Mouse (Mus musculus): ENCODE data around the gene Olfr1202.

The Olfr1202 gene

DNA sequence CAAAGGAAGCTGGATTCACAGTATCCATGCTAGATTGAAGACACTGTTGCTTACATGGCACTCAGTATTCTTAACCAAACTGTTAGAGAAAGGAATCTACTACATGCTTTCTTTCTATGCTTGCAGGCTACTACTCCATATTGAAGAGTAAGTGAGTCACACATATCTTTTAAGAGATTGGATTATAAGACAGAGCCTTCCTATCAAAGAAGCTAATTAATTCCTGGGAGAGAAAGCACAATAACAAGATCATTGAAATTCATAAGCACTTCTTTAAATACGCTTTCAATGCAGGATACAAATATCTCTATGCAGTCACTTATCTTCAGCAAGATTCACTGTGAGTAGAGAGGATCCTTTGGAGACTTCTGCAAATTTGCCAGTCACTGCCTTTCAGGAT, at the start of gene Olfr1202:
Gene Olfr1202 (plus strand): TSS at position 301 of the 400 bp plus-strand sequence.
- no peak for DNase-seq

DNA sequence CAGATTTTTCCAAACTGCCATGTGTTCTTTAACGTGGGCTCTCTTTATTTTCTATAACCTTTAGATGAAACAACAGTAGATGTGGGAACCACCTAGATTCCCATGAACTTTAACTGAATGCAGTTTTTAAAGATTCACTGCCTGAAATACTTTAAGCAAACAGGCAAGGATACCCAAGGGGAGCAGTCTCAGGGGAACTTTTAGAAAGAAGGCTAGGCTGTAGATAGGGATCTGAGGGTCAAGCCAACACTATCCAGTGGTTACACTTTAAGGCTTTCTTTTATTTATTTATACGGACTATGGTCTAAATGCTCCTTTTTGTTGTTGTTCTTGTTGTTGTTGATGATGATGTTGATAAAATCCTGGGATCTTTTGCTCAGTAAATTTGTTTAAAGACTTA, 43.9 kb upstream of the Olfr1202 start, which contains the start of gene Olfr1200:
Gene Olfr1200 (minus strand): TSS at position 101 of the 400 bp plus-strand sequence.
- DNase-seq: no peak

DNA sequence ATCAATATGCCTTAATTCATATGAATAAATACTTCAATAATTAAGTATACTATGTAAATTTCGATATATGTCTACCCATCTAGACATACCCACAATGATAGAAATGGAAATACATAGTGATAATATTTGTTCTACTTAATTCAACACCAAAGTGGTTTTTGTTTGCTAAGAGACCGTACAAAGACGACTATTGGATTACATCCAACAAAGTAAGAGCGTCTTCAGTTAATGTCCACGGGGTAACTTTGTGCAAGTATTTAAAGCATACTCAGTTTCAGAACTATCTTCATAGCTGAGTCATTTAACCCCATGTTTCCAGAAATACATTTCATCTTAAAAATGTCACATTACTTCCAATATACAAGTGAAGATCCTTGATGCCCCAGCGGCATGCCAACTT, 21.6 kb upstream of the Olfr1202 start, which contains the start of gene Olfr1201:
Gene Olfr1201 (plus strand): TSS at position 301 of the 400 bp plus-strand sequence.
- DNase-seq: no peak

DNA sequence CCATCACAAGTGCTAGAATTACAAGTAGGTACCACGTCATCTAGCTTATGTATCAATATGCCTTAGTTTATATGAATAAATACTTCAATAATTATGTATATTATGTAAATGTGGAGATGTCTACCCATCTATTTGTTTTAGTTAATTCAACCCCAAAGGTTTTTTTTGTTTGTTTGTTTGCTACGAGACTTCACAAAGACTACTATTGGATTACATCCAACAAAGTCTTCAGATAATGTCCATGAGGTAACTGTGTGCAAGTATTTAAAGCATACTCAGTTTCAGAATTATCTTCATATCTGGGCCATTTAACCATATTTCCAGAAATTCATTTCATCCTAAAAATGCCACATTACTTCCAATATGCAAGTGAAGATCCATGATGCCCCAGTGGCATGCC, 15.1 kb downstream of the Olfr1202 start, which contains the start of gene Olfr1205:
Gene Olfr1205 (plus strand): TSS at position 301 of the 400 bp plus-strand sequence.
- no peak for DNase-seq

DNA sequence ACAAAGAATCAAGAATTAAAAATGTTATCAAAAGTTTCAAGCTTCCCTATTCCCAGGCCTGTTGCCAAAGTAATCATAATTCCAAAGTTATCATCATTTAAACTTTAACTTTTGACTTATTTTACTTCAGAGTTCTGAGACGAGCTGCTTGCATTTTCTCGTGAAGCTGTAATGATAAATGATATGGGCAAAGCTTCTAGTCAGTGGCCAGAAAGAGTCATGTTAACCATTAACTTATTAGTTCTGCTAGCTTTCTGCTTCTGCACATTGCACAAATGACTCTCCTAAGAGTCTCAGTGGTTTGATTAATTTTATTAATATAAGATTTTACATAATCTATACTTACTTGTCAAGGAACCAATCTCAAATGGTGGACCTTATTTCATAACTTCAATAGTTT, 24.2 kb downstream of the Olfr1202 start:
- DNase-seq: no peak

DNA sequence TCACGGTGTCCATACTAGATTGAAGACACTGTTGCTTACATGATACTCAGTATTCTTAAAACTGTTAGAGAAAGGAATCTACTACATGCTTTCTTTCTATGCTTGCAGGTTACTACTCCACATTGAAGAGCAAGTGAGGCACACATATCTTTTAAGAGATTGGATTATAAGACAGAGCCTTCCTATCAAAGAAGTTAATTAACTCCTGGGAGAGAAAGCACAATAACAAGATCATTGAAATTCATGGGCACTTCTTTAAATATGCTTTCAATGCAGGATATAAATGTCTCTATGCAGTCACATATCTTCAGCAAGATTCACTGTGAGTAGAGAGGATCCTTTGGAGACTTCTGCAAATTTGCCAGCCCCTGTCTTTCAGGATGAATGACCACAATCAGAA, 34.7 kb downstream of the Olfr1202 start, which contains the start of gene Olfr1204:
Gene Olfr1204 (plus strand): TSS at position 301 of the 400 bp plus-strand sequence.
- no peak for DNase-seq

DNA sequence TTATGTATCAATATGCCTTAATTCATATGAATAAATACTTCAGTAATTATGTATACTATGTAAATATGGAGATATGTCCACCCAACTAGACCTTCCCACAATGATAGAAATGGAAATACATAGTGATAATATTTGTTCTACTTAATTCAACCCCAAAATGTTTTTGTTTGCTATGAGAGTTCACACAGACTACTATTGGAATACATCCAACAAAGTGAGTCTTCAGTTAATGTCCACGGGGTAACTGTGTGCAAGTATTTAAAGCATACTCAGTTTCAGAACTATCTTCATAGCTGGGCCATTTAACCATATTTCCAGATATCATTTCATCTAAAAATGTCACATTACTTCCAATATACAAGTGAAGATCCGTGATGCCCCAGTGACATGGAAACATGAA, 48.6 kb downstream of the Olfr1202 start, which contains the start of gene Olfr1206:
Gene Olfr1206 (plus strand): TSS at position 301 of the 400 bp plus-strand sequence.
- DNase-seq: no peak
